Mouse (Mus musculus) embryo, embryonic 11 days (tissue): ENCODE results near the gene Prn.

Experiments
- DNase-seq: peaks from one replicate; pipeline ENCODE4 v3.0.0-alpha.2; 2015

Gene Prn

GRCm38 (mm10) chr2:131950598-131951095 lies 40.9 kb downstream of the Prn start, which contains the start of gene Prnd:
Gene Prnd, plus strand, starts transcription at chr2:131950861.
- DNase-seq, result no peak

- no peak for DNase-seq
Observed at GRCm38 (mm10) chr2:131952456-131952855, 42.7 kb downstream of the Prn start.

DNA sequence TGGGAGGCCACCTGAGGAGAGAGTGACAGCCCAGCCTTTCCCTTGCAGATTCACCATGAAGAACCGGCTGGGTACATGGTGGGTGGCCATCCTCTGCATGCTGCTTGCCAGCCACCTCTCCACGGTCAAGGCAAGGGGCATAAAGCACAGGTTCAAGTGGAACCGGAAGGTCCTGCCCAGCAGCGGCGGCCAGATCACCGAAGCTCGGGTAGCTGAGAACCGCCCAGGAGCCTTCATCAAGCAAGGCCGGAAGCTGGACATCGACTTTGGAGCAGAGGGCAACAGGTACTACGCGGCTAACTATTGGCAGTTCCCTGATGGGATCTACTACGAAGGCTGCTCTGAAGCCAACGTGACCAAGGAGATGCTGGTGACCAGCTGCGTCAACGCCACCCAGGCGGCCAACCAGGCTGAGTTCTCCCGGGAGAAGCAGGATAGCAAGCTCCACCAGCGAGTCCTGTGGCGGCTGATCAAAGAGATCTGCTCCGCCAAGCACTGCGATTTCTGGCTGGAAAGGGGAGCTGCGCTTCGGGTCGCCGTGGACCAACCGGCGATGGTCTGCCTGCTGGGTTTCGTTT lies 43.3 kb downstream of the Prn start:
- DNase-seq, result peak; percentile 34

DNA sequence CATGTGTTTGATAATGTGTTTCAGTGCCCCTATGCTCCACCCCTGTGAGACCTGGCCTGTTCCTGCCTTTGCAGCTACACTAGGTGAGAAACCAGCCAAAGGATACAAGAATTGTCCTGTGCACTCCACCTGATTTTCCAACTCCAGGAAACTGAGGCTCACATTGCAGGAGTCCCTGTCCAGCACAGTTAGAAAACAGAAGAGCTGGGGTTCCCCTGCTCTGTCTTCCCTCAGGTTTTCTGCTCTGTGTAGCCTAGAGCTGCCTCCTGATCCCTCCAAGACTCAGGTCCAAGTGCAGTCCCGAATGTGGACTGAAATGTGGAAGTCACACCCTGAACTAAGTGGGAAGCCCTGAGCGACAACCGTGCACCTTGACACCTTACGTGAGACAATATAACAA lies 44.0 kb downstream of the Prn start:
- no peak for DNase-seq

DNA sequence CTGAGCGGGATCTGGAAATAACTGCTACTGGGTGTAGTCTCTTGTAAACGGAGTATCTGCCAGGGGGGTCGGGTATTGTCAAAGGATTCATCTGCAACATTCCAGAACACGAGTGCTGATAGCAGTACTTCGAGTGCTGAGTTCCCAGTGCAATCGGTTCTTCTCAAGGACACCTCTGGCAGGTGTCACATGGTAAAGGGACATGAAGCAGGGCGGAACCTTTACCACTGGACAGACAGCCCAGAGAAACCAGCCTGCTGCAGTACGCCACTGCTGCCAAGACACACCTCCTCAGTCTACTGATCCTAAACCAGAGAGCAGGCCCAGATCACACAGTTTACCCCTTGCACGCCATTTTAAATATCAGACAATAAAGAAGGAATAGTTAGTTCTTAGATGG lies 45.1 kb downstream of the Prn start:
- DNase-seq, result no peak

- peak; percentile 49 for DNase-seq
Observed at GRCm38 (mm10) chr2:131955264-131955663, 45.5 kb downstream of the Prn start.

GRCm38 (mm10) chr2:131956336-131957256 lies 46.8 kb downstream of the Prn start:
- no peak for DNase-seq

- DNase-seq, result peak; percentile 57
Observed at GRCm38 (mm10) chr2:131957731-131958222, 48.0 kb downstream of the Prn start.

DNA sequence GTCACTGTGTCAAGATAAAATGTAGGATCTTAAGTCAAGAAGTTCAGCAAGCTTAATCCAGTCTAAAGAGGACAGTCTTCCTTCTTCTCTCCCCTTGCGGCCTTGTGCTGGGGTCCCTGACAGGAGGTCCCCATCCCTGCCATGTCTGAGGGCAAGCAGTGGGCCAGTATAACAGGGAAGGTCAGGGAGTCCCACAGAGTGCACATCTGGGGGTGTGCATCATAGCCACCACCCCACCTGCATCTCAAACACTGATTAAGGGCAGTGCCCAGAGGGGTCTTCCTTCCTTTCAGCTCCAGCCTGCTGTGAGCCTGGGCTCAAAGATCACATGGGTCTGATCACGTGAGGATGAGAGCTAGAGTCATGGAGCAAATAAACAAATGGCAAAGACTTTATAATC lies 51.9 kb downstream of the Prn start:
- DNase-seq, result no peak

- no peak for DNase-seq
Observed at GRCm38 (mm10) chr2:131970597-131970996, 60.8 kb downstream of the Prn start.

DNA sequence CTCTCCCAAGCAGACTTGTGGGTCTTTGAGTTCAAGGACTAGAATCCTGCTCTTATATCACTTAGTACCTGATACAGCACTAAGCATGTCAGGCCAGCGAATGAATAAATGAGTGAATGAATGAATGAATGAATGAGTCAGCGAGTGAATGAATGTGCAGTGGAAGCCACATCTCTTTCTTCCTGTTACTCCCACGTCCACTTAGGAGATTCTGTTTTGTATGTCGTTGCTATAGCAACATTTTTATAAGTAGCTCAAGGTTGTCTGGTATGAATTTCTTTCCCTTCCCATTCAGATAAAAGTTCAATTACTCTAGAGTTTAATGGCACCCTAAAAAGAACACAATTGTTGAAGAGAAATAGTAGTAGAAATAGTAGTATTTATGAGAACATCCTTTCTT lies 61.3 kb downstream of the Prn start:
- no peak for DNase-seq

DNA sequence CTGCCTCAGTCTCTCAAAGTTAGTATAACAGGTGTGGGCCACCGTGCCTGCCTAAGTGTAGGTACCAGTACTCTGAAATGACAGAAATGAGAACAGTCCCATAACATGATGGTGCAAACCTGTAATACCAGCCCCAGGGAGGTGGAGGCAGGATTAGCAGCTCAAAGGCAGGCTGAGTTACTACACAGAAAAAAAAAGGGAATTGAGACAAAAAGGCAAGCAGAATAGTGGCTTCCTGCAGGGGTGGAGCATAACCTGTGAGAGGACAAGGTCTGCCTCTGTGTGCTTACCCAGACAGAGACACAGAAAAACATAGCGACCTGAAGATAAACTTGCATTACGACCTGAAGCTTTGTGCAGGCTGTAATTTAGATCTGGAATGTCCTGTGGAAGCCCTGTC lies 66.9 kb downstream of the Prn start:
- no peak for DNase-seq

DNA sequence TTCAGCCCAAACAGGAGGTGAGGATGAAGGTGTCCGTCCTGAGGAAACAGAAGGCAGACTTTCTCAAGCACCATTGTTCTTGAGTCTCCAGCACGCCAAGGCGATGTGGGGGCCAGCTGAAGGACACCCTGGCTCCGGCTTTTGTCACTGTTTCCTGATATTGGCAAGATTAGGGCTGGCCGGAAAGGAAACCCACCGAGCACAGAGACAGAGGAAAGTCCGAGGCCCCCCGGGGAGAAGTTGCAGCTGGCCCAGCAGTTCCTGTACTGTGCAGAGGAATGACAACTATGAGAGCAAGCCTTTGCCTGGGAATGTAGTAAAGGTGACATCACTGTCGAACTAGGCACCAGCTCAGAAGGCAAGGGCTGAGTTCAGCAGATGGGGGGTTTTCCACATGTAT lies 71.1 kb downstream of the Prn start:
- peak; percentile 28 for DNase-seq

GRCm38 (mm10) chr2:131982546-131983196 lies 72.9 kb downstream of the Prn start:
- DNase-seq, result peak; percentile 77

DNA sequence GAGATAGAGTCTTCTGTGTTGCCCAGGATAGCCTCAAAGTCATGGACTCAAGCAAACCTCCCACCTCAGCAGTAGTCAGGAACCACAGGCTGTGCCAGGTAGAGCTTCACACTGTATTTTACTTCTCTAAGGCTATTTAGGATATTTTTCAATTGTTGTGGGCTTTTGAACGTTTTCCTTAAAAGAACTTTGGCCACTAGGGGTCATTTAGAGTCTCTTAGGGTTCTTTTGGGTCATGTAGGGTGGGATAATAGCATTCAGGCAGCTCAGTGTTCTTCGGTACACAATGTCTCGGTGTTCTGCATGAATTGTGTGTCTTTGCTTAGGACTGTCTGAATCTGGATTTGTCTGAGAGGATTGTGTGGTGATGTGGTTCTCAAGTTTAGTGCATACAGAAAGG lies 78.2 kb downstream of the Prn start:
- DNase-seq, result peak; percentile 39

- no peak for DNase-seq
Observed at GRCm38 (mm10) chr2:131988550-131988949, 78.8 kb downstream of the Prn start.

DNA sequence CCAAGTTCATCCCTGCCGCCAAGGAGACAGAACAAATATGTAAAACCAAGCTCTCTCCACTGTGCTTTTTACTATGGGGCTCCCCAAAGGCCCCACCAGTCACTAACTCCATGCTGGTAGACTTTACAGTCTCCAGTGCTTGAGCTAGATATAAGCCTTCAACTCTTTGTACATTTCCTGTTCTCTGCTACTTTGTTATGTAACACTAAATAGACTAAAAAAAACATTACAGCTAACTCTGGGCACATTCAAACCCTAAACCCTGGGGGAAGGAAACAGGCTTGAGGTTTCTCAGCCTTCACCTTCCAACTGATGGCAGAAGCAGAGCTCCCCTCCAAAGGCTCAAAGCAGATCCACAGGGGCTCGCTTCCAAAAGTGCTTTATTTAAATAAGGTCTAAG lies 82.7 kb downstream of the Prn start:
- DNase-seq, result no peak

DNA sequence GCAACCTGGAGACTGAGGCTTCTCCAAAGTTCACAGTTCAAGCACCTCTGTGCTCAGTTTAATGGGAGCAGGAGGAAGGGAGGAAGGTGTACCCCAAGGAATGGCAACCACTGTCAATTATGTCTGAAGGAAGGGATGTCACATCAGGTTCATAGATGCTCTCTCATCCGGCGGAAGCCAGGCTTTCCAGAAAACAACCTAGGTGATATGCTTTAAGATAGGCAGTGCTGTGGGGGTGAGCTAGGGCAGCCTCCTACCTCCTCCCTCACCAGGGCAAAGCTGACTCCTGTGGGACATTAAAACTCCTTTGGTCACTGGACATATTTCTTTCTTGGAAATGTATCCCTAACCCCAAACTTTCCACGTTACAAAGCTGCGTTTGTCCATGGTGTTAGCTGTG lies 83.4 kb downstream of the Prn start:
- DNase-seq, result no peak

DNA sequence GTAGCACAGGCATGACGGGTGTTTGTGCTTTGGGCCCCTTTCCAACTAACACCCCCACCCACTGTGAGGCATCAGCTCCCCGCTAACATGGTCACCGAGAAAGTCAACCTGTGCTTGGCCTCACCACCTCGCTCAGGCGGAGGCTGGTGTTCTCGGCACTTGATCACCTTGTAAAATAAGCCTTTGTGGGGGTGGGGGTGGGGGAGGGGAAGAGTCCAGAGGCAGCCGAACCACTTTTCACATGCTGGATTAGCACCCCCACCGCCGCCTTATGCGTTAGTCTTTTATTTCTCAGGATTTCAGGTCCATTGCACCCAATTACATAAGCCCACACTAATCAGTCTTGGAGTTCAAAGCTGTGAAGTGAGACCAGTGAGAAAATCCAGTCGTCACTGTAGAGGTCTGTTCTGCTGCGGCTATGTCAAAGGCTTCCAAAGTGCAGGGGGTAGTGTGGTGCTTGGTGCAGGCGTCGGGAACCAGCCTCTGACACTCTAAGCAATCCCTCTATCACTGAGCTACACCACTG lies 83.9 kb downstream of the Prn start:
- DNase-seq, result peak; percentile 36

DNA sequence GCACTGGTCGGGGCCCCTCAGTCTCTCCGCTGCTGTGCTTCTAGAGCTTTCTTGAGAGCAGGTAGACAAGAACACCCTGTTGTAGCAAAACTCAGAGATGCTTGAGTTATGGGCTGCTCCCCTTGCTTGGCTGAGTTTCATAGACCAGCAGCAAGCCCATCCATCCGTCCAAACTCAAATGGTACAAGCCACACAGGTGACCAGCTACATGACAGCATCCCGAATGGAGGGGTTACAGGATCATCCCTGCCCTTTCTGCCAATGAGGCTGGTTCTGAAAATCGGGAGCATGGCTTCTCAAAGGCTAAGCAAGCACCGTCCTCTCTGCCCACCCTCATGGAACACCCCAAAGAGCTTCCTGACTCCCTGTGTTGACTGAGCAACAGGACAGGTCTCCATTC lies 85.2 kb downstream of the Prn start:
- no peak for DNase-seq

DNA sequence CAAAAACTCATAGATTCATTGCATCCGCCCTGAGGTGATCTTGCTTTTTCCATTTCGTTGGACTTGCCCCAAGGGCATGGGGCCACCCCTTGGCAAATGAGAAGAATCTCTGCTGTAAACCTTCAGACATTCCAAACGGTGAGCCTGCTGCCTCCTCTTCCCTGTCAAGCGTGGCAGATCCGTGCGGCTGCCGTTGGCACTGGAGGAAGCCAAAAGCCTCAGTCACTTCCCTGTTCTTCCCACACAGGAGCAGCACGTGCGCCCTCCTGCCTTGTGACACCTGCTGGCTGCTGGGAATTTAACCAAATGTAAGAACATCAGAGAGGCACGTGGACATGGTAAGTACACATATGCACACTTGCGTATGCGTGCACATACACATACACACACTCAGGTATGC lies 86.0 kb downstream of the Prn start:
- no peak for DNase-seq

- DNase-seq, result no peak
Observed at GRCm38 (mm10) chr2:131996369-131996768, 86.6 kb downstream of the Prn start.

- DNase-seq, result no peak
Observed at GRCm38 (mm10) chr2:131997356-131997755, 87.6 kb downstream of the Prn start.
